Mouse (Mus musculus) thymus, adult 2 months (tissue): ENCODE measurements around the gene Rab21.

ENCODE experiments used
- CTCF ChIP-seq: fragments of 200-500 bp; IDR thresholded peaks from 2 replicates; pipeline ENCODE4 v1.5.1; 2012; ENCODE audit warnings: mild to moderate bottlenecking, control low read depth, low read length, moderate library complexity, borderline replicate concordance; ENCODE audit not compliant: control insufficient read depth, poor library complexity, insufficient read depth; ENCODE audit errors: extremely low read depth
- POLR2A ChIP-seq: fragments of 200-500 bp; IDR thresholded peaks from 2 replicates; pipeline ENCODE4 v1.6.1; 2012; ENCODE audit warnings: mild to moderate bottlenecking, low read length, control low read depth, moderate library complexity; ENCODE audit not compliant: control insufficient read depth, poor library complexity, insufficient read depth; ENCODE audit errors: extremely low read depth

DNA sequence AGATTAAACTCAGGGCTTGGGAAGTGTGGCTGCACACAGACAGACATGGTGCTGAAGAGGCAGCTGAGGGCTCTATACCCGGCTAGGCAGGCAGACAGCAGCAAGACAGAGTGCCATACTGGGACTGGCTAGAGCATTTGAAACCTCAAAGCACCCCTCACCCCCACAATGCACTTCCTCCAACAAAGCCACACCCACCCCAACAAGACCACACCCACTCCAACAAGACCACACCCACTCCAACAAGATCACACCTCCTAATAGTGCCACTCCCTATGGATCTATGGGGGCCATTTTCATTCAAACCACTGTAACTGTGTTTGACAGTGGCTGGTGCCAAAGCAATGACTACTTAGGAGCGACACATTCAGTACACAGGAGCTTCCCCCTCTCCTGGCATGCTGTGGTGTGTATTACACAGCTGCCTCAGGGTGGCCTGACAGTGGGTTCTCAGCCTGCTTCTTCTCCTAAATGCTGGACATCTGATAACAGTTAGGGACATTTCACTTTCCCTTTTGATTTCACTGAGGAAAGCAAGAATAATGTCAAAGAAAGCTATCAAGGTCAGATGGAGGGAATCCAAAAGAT is 35.5 kb upstream of the Rab21 start:
- TF ChIP-seq CTCF = no peak
- no peak for TF ChIP-seq POLR2A
